Mouse (Mus musculus) embryonic facial prominence, embryonic 14.5 days (tissue): ENCODE measurements around the gene Tbx10. TPM values are rescaled to one million over a fixed set of nuclear protein-coding genes. Genes with fewer than 3 reads are reported as not detected.

Experiments used
- ATAC-seq: fragments of 200-750 bp; cut with Nextera tagmentation; 2 replicates; pipeline ENCODE4 v1.8.0; 2017; ENCODE audit warnings: low read depth, moderate number of reproducible peaks, moderate TSS enrichment
- DNase-seq: peaks from one replicate; pipeline ENCODE4 v3.0.0-alpha.2; 2015; ENCODE audit warnings: low spot score
- H3K27ac ChIP-seq: fragments of 300-500 bp; sonication (generic); replicated peaks from 2 replicates; pipeline ENCODE4 v1.5.1; 2014; ENCODE audit warnings: low read depth, mild to moderate bottlenecking, low read length, moderate library complexity
- H3K27me3 ChIP-seq: fragments of 300-500 bp; sonication (generic); replicated peaks from 2 replicates; pipeline ENCODE4 v1.6.1; 2014; ENCODE audit warnings: low read length; ENCODE audit not compliant: control insufficient read depth, insufficient read depth
- H3K36me3 ChIP-seq: fragments of 300-500 bp; sonication (generic); 2 replicates; pipeline ENCODE4 v1.6.1; 2014; ENCODE audit warnings: low read length, mixed read lengths; ENCODE audit not compliant: control insufficient read depth, insufficient read depth
- H3K4me1 ChIP-seq: fragments of 300-500 bp; sonication (generic); 2 replicates; pipeline ENCODE4 v1.6.1; 2014; ENCODE audit warnings: antibody characterized with exemption, low read length; ENCODE audit not compliant: control insufficient read depth, insufficient read depth
- H3K4me2 ChIP-seq: fragments of 300-500 bp; sonication (generic); 2 replicates; pipeline ENCODE4 v1.6.1; 2014; ENCODE audit warnings: low read depth, mild to moderate bottlenecking, low read length, moderate library complexity, mixed read lengths
- H3K4me3 ChIP-seq: fragments of 300-500 bp; sonication (generic); 2 replicates; pipeline ENCODE4 v1.5.1; 2014; ENCODE audit warnings: low read depth, mild to moderate bottlenecking, low read length
- H3K9ac ChIP-seq: fragments of 300-500 bp; sonication (generic); 2 replicates; pipeline ENCODE4 v1.6.1; 2014; ENCODE audit warnings: low read depth, mild to moderate bottlenecking, low read length, moderate library complexity, mixed read lengths
- H3K9me3 ChIP-seq: fragments of 300-500 bp; sonication (generic); 2 replicates; pipeline ENCODE4 v1.6.1; 2016; ENCODE audit warnings: low read length; ENCODE audit not compliant: control insufficient read depth
- WGBS: fragments of 180-500 bp; shearing (Covaris S2); extraction: QIAGEN DNeasy Blood & Tissue Kit; methylation state at CpG from one replicate; pipeline ENCODE4 v1.1.7; 2014; 5-methylcytosine and 5-hydroxymethylcytosine counted together
- polyA plus RNA-seq: library from polyadenylated mRNA; unstranded; fragments of >200 nt; fragmentation: Nextera tagmentation; extraction: Ambion mirVana; gene quantifications from 2 replicates; pipeline ENCODE4 v1.2.1, GENCODE M21; 2014

The Tbx10 gene
- polyA plus RNA-seq, 1 experiment from 2014 or later, result 0.10 TPM

- H3K4me2 ChIP-seq, result no peak overlapping the region
- H3K9ac ChIP-seq, result no peak overlapping the region
- peaks cover 4% of the 10 kb centered on the region; the same call in 1 of the 2 replicates for H3K4me1 ChIP-seq
- no peaks in the 10 kb centered on the region for H3K27me3 ChIP-seq
- H3K27ac ChIP-seq, result no peak overlapping the region
- H3K4me3 ChIP-seq, result no peak overlapping the region
- WGBS, result 49% methylated on average over 5 of the region's 5 CpGs
- no peaks in the 10 kb centered on the region for H3K36me3 ChIP-seq
- no peaks in the 10 kb centered on the region for H3K9me3 ChIP-seq
- DNase-seq, result no peak
- no peak for ATAC-seq
Measured at GRCm38 (mm10) chr19:4015635-4016034, 23.1 kb downstream of the Tbx10 start.

GRCm38 (mm10) chr19:4017921-4018587, 25.5 kb downstream of the Tbx10 start:
- Histone ChIP-seq H3K4me3 (no peak overlapping the region), H3K9ac (no peak overlapping the region), H3K4me1 (no peaks in the 10 kb centered on the region), H3K36me3 (no peaks in the 10 kb centered on the region), H3K27ac (no peak overlapping the region), H3K9me3 (no peaks in the 10 kb centered on the region), H3K27me3 (no peaks in the 10 kb centered on the region), H3K4me2 (no peak overlapping the region)
- WGBS, result 61% methylated on average over 10 of the region's 10 CpGs
- DNase-seq (peak; percentile 39), ATAC-seq (no peak)

DNA sequence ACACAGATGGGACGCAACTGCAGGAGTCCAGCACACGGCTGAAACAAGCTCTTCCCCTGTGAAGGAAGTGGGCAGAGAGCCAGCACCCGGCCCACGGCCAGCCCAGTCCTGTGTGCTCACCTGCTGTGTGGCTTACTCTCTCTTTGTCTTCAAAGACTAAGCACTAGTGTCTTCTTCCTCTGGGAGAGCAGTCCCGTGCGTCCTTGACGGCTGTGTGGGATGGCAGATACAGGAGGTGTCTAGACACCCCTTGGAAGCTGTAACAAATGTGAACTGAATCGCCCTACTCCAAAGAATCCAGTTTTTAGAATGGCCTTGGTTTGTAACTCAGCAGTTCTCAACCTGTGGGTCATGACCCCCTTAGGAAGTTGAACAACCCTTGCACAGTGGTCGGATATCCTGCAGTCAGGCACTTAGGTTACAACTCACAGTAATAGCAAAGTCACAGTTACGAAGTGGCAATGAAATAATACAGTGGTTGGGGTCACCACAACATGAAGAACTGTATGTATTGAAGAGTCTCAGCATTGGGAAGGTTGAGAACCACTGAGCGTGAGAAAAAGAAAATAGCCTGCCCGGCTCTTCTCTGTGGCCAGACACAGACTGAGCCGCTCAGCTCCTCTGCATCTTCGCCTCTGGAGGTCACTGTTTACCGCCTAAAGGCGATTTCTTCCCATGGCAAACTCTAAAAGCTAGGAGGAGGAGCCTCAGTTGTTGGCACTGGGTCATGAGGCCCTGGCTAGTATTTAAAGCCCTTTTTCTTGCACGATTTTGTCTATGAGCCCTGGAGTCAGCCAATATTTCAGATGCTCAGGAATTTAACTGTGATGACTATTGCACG, 26.4 kb downstream of the Tbx10 start:
- no peaks in the 10 kb centered on the region for H3K27me3 ChIP-seq
- peak; percentile 91 for ATAC-seq
- 24% methylated on average over 18 of the region's 18 CpGs for WGBS
- no peaks in the 10 kb centered on the region for H3K36me3 ChIP-seq
- no peak overlapping the region; the same call in 1 of the 2 replicates for H3K9ac ChIP-seq
- peak; percentile 92 for DNase-seq
- no peak overlapping the region for H3K4me3 ChIP-seq
- no peaks in the 10 kb centered on the region for H3K9me3 ChIP-seq
- H3K4me1 ChIP-seq, result no peaks in the 10 kb centered on the region
- H3K4me2 ChIP-seq, result no peak overlapping the region
- H3K27ac ChIP-seq, result no peak overlapping the region

DNA sequence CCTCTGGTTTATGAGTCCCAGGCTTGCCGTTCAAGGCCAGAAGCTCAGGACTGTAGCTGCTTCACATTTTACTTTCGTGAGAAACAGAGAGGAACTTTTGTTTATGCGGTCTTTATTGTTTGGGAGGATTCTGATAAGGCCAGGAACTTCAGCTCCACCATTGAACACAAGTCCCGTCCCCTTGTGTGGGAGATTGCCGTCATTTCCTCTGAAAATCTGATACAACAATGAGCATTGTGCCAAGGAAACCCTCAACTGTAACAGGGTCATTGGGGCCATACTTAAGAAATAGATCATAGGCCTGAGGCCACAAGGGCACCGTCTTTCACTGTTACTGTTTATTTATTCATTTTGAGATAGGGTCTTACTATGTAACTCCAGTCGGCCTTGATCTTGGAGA, 30.6 kb downstream of the Tbx10 start:
- H3K4me3 ChIP-seq, result no peak overlapping the region
- H3K9ac ChIP-seq, result no peak overlapping the region
- no peaks in the 10 kb centered on the region for H3K27me3 ChIP-seq
- no peak overlapping the region for H3K4me2 ChIP-seq
- H3K27ac ChIP-seq, result no peak overlapping the region
- H3K36me3 ChIP-seq, result no peaks in the 10 kb centered on the region
- ATAC-seq (no peak), DNase-seq (no peak)
- no peaks in the 10 kb centered on the region for H3K4me1 ChIP-seq
- H3K9me3 ChIP-seq, result peaks cover 5% of the 10 kb centered on the region
- WGBS, result 77% methylated on average over 7 of the region's 7 CpGs

DNA sequence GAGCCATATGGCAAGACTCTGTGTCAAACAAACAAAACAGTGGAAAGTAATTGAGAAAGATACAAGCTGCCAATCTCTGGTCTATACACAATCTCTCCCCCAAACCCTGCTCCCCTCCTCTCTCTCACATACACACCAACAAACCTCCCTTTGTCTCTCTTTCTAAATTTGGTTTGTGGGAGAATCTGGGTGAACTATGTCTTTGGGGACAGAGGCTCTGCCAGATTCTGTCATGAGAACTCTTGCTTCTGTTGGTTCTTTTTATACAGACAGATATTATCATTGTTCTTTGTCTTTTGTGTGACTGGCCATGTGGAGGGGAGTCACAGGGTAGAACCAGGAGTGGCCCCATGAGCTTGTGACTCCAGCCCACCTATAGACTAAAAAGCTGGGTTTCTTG, 35.0 kb downstream of the Tbx10 start:
- Histone ChIP-seq H3K4me2 (no peak overlapping the region), H3K36me3 (no peaks in the 10 kb centered on the region), H3K27me3 (no peaks in the 10 kb centered on the region), H3K9ac (no peak overlapping the region), H3K4me3 (no peak overlapping the region), H3K27ac (no peak overlapping the region), H3K9me3 (peaks cover 5% of the 10 kb centered on the region), H3K4me1 (no peaks in the 10 kb centered on the region)
- no peak for DNase-seq
- no peak for ATAC-seq

- Histone ChIP-seq H3K4me2 (no peak overlapping the region), H3K9ac (no peak overlapping the region), H3K4me3 (no peak overlapping the region), H3K36me3 (no peaks in the 10 kb centered on the region), H3K9me3 (no peaks in the 10 kb centered on the region), H3K4me1 (no peaks in the 10 kb centered on the region), H3K27ac (no peak overlapping the region), H3K27me3 (no peaks in the 10 kb centered on the region)
- WGBS, result 51% methylated on average over 7 of the region's 7 CpGs
- DNase-seq, result no peak
- ATAC-seq, result no peak
Measured at GRCm38 (mm10) chr19:4032668-4033067, 40.1 kb downstream of the Tbx10 start.

GRCm38 (mm10) chr19:4033298-4033697, 40.7 kb downstream of the Tbx10 start:
- Histone ChIP-seq H3K4me2 (no peak overlapping the region), H3K4me1 (0 out of 2 replicates have a peak, but pooled peaks cover 2% of the 10 kb centered on the region), H3K9ac (no peak overlapping the region), H3K36me3 (no peaks in the 10 kb centered on the region), H3K27ac (no peak overlapping the region), H3K4me3 (no peak overlapping the region), H3K27me3 (no peaks in the 10 kb centered on the region), H3K9me3 (no peaks in the 10 kb centered on the region)
- 80% methylated on average over 3 of the region's 3 CpGs for WGBS
- ATAC-seq (no peak), DNase-seq (no peak)

GRCm38 (mm10) chr19:4033742-4034141, 41.2 kb downstream of the Tbx10 start:
- Histone ChIP-seq H3K27ac (no peak overlapping the region), H3K9ac (no peak overlapping the region), H3K27me3 (no peaks in the 10 kb centered on the region), H3K4me1 (0 out of 2 replicates have a peak, but pooled peaks cover 4% of the 10 kb centered on the region), H3K4me3 (no peak overlapping the region), H3K9me3 (no peaks in the 10 kb centered on the region), H3K4me2 (no peak overlapping the region), H3K36me3 (no peaks in the 10 kb centered on the region)
- WGBS, result 71% methylated on average over 5 of the region's 5 CpGs
- DNase-seq (no peak), ATAC-seq (no peak)
